In genomic region chr10:63089103-63089757, GRCm38 (mm10) we compare ENCODE assay signal across 9 mouse cellular contexts. TPM values are rescaled to one million over a fixed set of nuclear protein-coding genes. Genes with fewer than 3 reads are reported as not detected.
DNase-seq lines count a peak whose midpoint lies in the region; ATAC-seq and TF ChIP-seq lines count a peak whose summit lies in the region.
"Had no signal": no experiment of that assay in that cellular context is flagged by ENCODE, and none has a peak within 500 bp of the region (broad histone marks: within the 10 kb centered on the region; RNA-seq: fewer than 3 reads in every experiment).

No protein-coding gene starts in this region.

- H3K4me2 ChIP-seq in heart, embryonic 13.5 days = peak overlapping the region; percentile 73
- H3K4me2 ChIP-seq in forebrain, embryonic 11.5 days (ENCODE audit: low read depth, low read length, severe bottlenecking) = peak overlapping the region; percentile 51
- peak overlapping the region; percentile 41; the same call in 1 of the 2 replicates for H3K4me2 ChIP-seq in liver, embryonic 15.5 days

- WGBS in heart, embryonic 13.5 days = 38% methylated on average over 8 of the region's 8 CpGs
- 27% methylated on average over 8 of the region's 8 CpGs for WGBS in forebrain, embryonic 11.5 days
- WGBS in liver, embryonic 15.5 days (ENCODE audit: insufficient replicate concordance) = 26% methylated on average over 8 of the region's 8 CpGs

- DNase-seq in heart, postnatal 36 days = no peak
- no peak for DNase-seq in forebrain, embryonic 11.5 days (ENCODE audit: low spot score)
- no peak for DNase-seq in adipocyte (ENCODE audit: low spot score)
- no peak for DNase-seq in gastrocnemius, adult 18-20 months (ENCODE audit: low spot score)
- DNase-seq in kidney, postnatal 14 days = no peak

- no peak for ATAC-seq in heart, embryonic 13.5 days (ENCODE audit: extremely low read depth, insufficient number of reproducible peaks, low FRiP score, low TSS enrichment)
- no peak for ATAC-seq in forebrain, embryonic 11.5 days (replicated peaks; ENCODE audit: low FRiP score)
- no peak for ATAC-seq in liver, embryonic 15.5 days (ENCODE audit: insufficient read depth)

- peak overlapping the region; percentile 72 for H3K9ac ChIP-seq in heart, embryonic 13.5 days
- H3K9ac ChIP-seq in forebrain, embryonic 11.5 days (ENCODE audit: low read length) = no peak overlapping the region; the same call in none of the 2 replicates
- H3K9ac ChIP-seq in liver, embryonic 15.5 days = no peak overlapping the region

- H3K36me3 ChIP-seq in heart, embryonic 13.5 days = no peaks in the 10 kb centered on the region
- H3K36me3 ChIP-seq in E14TG2a.4 (ENCODE audit: insufficient read depth, low read length) = no peaks in the 10 kb centered on the region
- no peaks in the 10 kb centered on the region for H3K36me3 ChIP-seq in forebrain, embryonic 11.5 days (ENCODE audit: control insufficient read depth, insufficient read depth, low read length)
- H3K36me3 ChIP-seq in liver, embryonic 15.5 days (replicated peaks) = no peaks in the 10 kb centered on the region

- intact Hi-C loops in heart, postnatal 36 days (cut with DNase I) = no loop called here

- H3K9me3 ChIP-seq in heart, embryonic 13.5 days = no peaks in the 10 kb centered on the region
- H3K9me3 ChIP-seq in E14TG2a.4 (ENCODE audit: low read length) = no peaks in the 10 kb centered on the region
- no peaks in the 10 kb centered on the region for H3K9me3 ChIP-seq in forebrain, embryonic 11.5 days (ENCODE audit: control insufficient read depth, low read length)
- H3K9me3 ChIP-seq in liver, embryonic 15.5 days (replicated peaks) = no peaks in the 10 kb centered on the region

- no peak for TF ChIP-seq CTCF in E14TG2a.4 (conservative IDR thresholded peaks at IDR 0.05; ENCODE audit: low read length)

- peak overlapping the region; percentile 48 for H3K4me3 ChIP-seq in heart, embryonic 13.5 days
- H3K4me3 ChIP-seq in E14TG2a.4 (replicated peaks; ENCODE audit: low read length) = peak overlapping the region; percentile 68
- H3K4me3 ChIP-seq in forebrain, embryonic 11.5 days (ENCODE audit: low read depth, low read length) = peak overlapping the region; percentile 18
- 0 out of 2 replicates have a peak overlapping the region, but pooled peaks have one; percentile 12 for H3K4me3 ChIP-seq in liver, embryonic 15.5 days (replicated peaks)

- H3K27ac ChIP-seq in heart, embryonic 13.5 days (replicated peaks) = no peak overlapping the region
- H3K27ac ChIP-seq in forebrain, embryonic 11.5 days (ENCODE audit: low read depth, low read length) = no peak overlapping the region
- no peak overlapping the region for H3K27ac ChIP-seq in liver, embryonic 15.5 days (replicated peaks)
- H3K27ac ChIP-seq: macrophage had no signal

- H3K27me3 ChIP-seq in heart, embryonic 13.5 days (replicated peaks) = peaks cover 26% of the 10 kb centered on the region
- H3K27me3 ChIP-seq in E14TG2a.4 (ENCODE audit: insufficient read depth, low read length) = peaks cover 33% of the 10 kb centered on the region
- no peaks in the 10 kb centered on the region for H3K27me3 ChIP-seq in forebrain, embryonic 11.5 days (ENCODE audit: control insufficient read depth, insufficient read depth, low read length)
- peaks cover 24% of the 10 kb centered on the region for H3K27me3 ChIP-seq in liver, embryonic 15.5 days

- H3K4me1 ChIP-seq in heart, embryonic 13.5 days = peaks cover 18% of the 10 kb centered on the region
- peaks cover 43% of the 10 kb centered on the region for H3K4me1 ChIP-seq in E14TG2a.4 (replicated peaks; ENCODE audit: low read depth, low read length)
- H3K4me1 ChIP-seq in forebrain, embryonic 11.5 days (replicated peaks; ENCODE audit: control insufficient read depth, insufficient read depth, low read length) = peaks cover 3% of the 10 kb centered on the region; the same call in 1 of the 2 replicates
- peaks cover 16% of the 10 kb centered on the region for H3K4me1 ChIP-seq in liver, embryonic 15.5 days (replicated peaks)

RNA-seq across cellular contexts. Expression of gene Atoh7, which starts 10.2 kb away (rescaled TPM):
- polyA plus RNA-seq in heart, embryonic 13.5 days (2015; fragmentation: Nextera tagmentation; extraction: Ambion mirVana) = not detected in 2 replicates
- not detected for total RNA-seq in heart, postnatal 36 days (2021)
- 1.1 TPM in 2 replicates for polyA plus RNA-seq in forebrain, embryonic 11.5 days (2014; fragmentation: Nextera tagmentation; extraction: Ambion mirVana)
- not detected in 2 replicates for polyA plus RNA-seq in liver, embryonic 15.5 days (2015; fragmentation: Nextera tagmentation; extraction: Ambion mirVana)
- not detected for total RNA-seq in gastrocnemius, adult 18-20 months (2021)
- polyA plus RNA-seq: macrophage had no signal

RNA-seq across cellular contexts. Expression of gene Pbld1, which starts 29.3 kb away (rescaled TPM):
- polyA plus RNA-seq in heart, embryonic 13.5 days (2015; fragmentation: Nextera tagmentation; extraction: Ambion mirVana) = 0.33 and 0.61 TPM in 2 replicates
- total RNA-seq in heart, postnatal 36 days (2021) = 1 to 10 TPM; 1.8 to 2.3 TPM
- polyA plus RNA-seq in forebrain, embryonic 11.5 days (2014; fragmentation: Nextera tagmentation; extraction: Ambion mirVana) = 1.6 and 1.8 TPM in 2 replicates
- 17.9 and 27.8 TPM in 2 replicates for polyA plus RNA-seq in liver, embryonic 15.5 days (2015; fragmentation: Nextera tagmentation; extraction: Ambion mirVana)
- 1 to 10 TPM in 1 of 2 experiments, under 1 TPM in 1; 0.73 to 1.1 TPM for total RNA-seq in gastrocnemius, adult 18-20 months (2021)
- polyA plus RNA-seq: macrophage had no signal

Comparison
In these comparisons a context has a peak if more than half of its experiments do, and no peak if none do; other contexts are left out.
1. H3K4me3 ChIP-seq: peak in every context shown above with its lines; median percentile 68 in E14TG2a.4; 48 in heart, embryonic 13.5 days; 18 in forebrain, embryonic 11.5 days; 12 in liver, embryonic 15.5 days.